8 mouse cellular contexts compared by ENCODE assay signal in genomic region chr4:115280342-115280741, GRCm38 (mm10). TPM values are rescaled to one million over a fixed set of nuclear protein-coding genes. Genes with fewer than 3 reads are reported as not detected.
DNase-seq lines count a peak whose midpoint lies in the region; ATAC-seq lines count a peak whose summit lies in the region.

No protein-coding gene starts in this region.

- H3K9me3 ChIP-seq in neural tube, embryonic 11.5 days (ENCODE audit: control insufficient read depth, low read length) = no peaks in the 10 kb centered on the region
- H3K9me3 ChIP-seq in hindbrain, embryonic 10.5 days = no peaks in the 10 kb centered on the region
- H3K9me3 ChIP-seq in liver, embryonic 13.5 days (replicated peaks) = no peaks in the 10 kb centered on the region
- H3K9me3 ChIP-seq in stomach, embryonic 16.5 days (replicated peaks; ENCODE audit: control insufficient read depth, low read length) = no peaks in the 10 kb centered on the region

- H3K36me3 ChIP-seq in neural tube, embryonic 11.5 days (ENCODE audit: control insufficient read depth, insufficient read depth, low read length) = no peaks in the 10 kb centered on the region
- no peaks in the 10 kb centered on the region for H3K36me3 ChIP-seq in hindbrain, embryonic 10.5 days
- H3K36me3 ChIP-seq in liver, embryonic 13.5 days = no peaks in the 10 kb centered on the region
- H3K36me3 ChIP-seq in stomach, embryonic 16.5 days (ENCODE audit: control insufficient read depth, insufficient read depth, low read length) = no peaks in the 10 kb centered on the region

- H3K27ac ChIP-seq in neural tube, embryonic 11.5 days (ENCODE audit: low read depth, low read length) = no peak overlapping the region
- H3K27ac ChIP-seq in hindbrain, embryonic 10.5 days = peak overlapping the region; percentile 74; the same call in 1 of the 2 replicates
- no peak overlapping the region for H3K27ac ChIP-seq in liver, embryonic 13.5 days
- no peak overlapping the region for H3K27ac ChIP-seq in stomach, embryonic 16.5 days (ENCODE audit: low read length)

- H3K9ac ChIP-seq in neural tube, embryonic 11.5 days (ENCODE audit: low read length) = no peak overlapping the region
- no peak overlapping the region for H3K9ac ChIP-seq in liver, embryonic 13.5 days
- no peak overlapping the region for H3K9ac ChIP-seq in stomach, embryonic 16.5 days (ENCODE audit: low read length)

- ATAC-seq in neural tube, embryonic 11.5 days (ENCODE audit: insufficient read depth, low FRiP score, low TSS enrichment) = 0 out of 2 replicates have a peak, but pooled peaks have one; percentile 36
- ATAC-seq in liver, embryonic 13.5 days (ENCODE audit: low read depth) = no peak
- ATAC-seq in stomach, embryonic 16.5 days (ENCODE audit: insufficient read depth, low FRiP score) = no peak

- no peak for DNase-seq in neural tube, embryonic 11.5 days (ENCODE audit: low spot score)
- no peak for DNase-seq in neural tube, embryonic 10.5 days (ENCODE audit: extremely low spot score, low spot score)
- DNase-seq in hindbrain, embryonic 10.5 days (ENCODE audit: low spot score) = no peak
- DNase-seq in liver, embryonic 13.5 days = no peak
- DNase-seq in left cerebral cortex, adult 9 months (ENCODE audit: low spot score in 2 of 2) = no peak
- DNase-seq in urinary bladder, postnatal 4 days (ENCODE audit: low spot score in 2 of 2) = no peak
- no peak for DNase-seq in spleen, adult 18-20 months

- no peak overlapping the region for H3K4me3 ChIP-seq in neural tube, embryonic 11.5 days (ENCODE audit: low read depth, low read length)
- peak overlapping the region; percentile 57 for H3K4me3 ChIP-seq in hindbrain, embryonic 10.5 days
- no peak overlapping the region for H3K4me3 ChIP-seq in liver, embryonic 13.5 days (replicated peaks)
- H3K4me3 ChIP-seq in stomach, embryonic 16.5 days (replicated peaks; ENCODE audit: low read length) = no peak overlapping the region

- peak overlapping the region; percentile 47 for H3K4me2 ChIP-seq in neural tube, embryonic 11.5 days (ENCODE audit: low read depth)
- H3K4me2 ChIP-seq in liver, embryonic 13.5 days = peak overlapping the region; percentile 52
- 0 out of 2 replicates have a peak overlapping the region, but pooled peaks have one; percentile 56 for H3K4me2 ChIP-seq in stomach, embryonic 16.5 days (ENCODE audit: low read depth, low read length)

- H3K27me3 ChIP-seq in neural tube, embryonic 11.5 days (ENCODE audit: control insufficient read depth, insufficient read depth, low read length) = no peaks in the 10 kb centered on the region
- no peaks in the 10 kb centered on the region for H3K27me3 ChIP-seq in hindbrain, embryonic 10.5 days (ENCODE audit: insufficient read depth, poor library complexity, severe bottlenecking)
- H3K27me3 ChIP-seq in liver, embryonic 13.5 days = no peaks in the 10 kb centered on the region
- H3K27me3 ChIP-seq in stomach, embryonic 16.5 days (ENCODE audit: control insufficient read depth, insufficient read depth, low read length) = no peaks in the 10 kb centered on the region

- H3K4me1 ChIP-seq in neural tube, embryonic 11.5 days (ENCODE audit: control insufficient read depth, insufficient read depth, low read length) = no peaks in the 10 kb centered on the region
- H3K4me1 ChIP-seq in hindbrain, embryonic 10.5 days (replicated peaks) = peaks cover 8% of the 10 kb centered on the region
- no peaks in the 10 kb centered on the region for H3K4me1 ChIP-seq in liver, embryonic 13.5 days (replicated peaks)
- H3K4me1 ChIP-seq in stomach, embryonic 16.5 days (ENCODE audit: control insufficient read depth, insufficient read depth, low read length) = no peaks in the 10 kb centered on the region

RNA-seq across cellular contexts. Expression of gene Cyp4a12a, which starts 18.5 kb away (rescaled TPM):
- not detected in 2 replicates for polyA plus RNA-seq in neural tube, embryonic 11.5 days (2014; fragmentation: Nextera tagmentation; extraction: Ambion mirVana)
- not detected in 2 replicates for polyA plus RNA-seq in hindbrain, embryonic 10.5 days (2016; fragmentation: Nextera tagmentation; extraction: Ambion mirVana)
- polyA plus RNA-seq in liver, embryonic 13.5 days (2015; fragmentation: Nextera tagmentation; extraction: Ambion mirVana) = not detected in 2 replicates
- polyA plus RNA-seq in stomach, embryonic 16.5 days (2015; fragmentation: Nextera tagmentation; extraction: Ambion mirVana) = not detected in 2 replicates

RNA-seq across cellular contexts. Expression of gene Cyp4a29, which starts 38.5 kb away (rescaled TPM):
- polyA plus RNA-seq in neural tube, embryonic 11.5 days (2014; fragmentation: Nextera tagmentation; extraction: Ambion mirVana) = not detected in 2 replicates
- not detected in 2 replicates for polyA plus RNA-seq in hindbrain, embryonic 10.5 days (2016; fragmentation: Nextera tagmentation; extraction: Ambion mirVana)
- polyA plus RNA-seq in liver, embryonic 13.5 days (2015; fragmentation: Nextera tagmentation; extraction: Ambion mirVana) = not detected in 2 replicates
- not detected in 2 replicates for polyA plus RNA-seq in stomach, embryonic 16.5 days (2015; fragmentation: Nextera tagmentation; extraction: Ambion mirVana)
